Mouse (Mus musculus) embryo, embryonic 10 days (tissue): Measurements from ENCODE around the gene Irf3.

ENCODE experiments used
- DNase-seq: peaks from one replicate; pipeline ENCODE4 v3.0.0-alpha.2; 2015; ENCODE audit warnings: low spot score

Gene Irf3

GRCm38 (mm10) chr7:45033722-45034359 lies 36.4 kb downstream of the Irf3 start:
- DNase-seq = no peak

- no peak for DNase-seq
These were observed 38.2 kb downstream of the Irf3 start for GRCm38 (mm10) chr7:45035631-45036030.

GRCm38 (mm10) chr7:45036702-45037101 lies 39.3 kb downstream of the Irf3 start:
- no peak for DNase-seq

- peak; percentile 54 for DNase-seq
These were observed 40.4 kb downstream of the Irf3 start for GRCm38 (mm10) chr7:45037720-45038361.

- no peak for DNase-seq
These were observed 41.0 kb downstream of the Irf3 start for GRCm38 (mm10) chr7:45038411-45038810.

GRCm38 (mm10) chr7:45040851-45041250 lies 43.4 kb downstream of the Irf3 start:
- no peak for DNase-seq

- no peak for DNase-seq
These were observed 45.9 kb downstream of the Irf3 start for GRCm38 (mm10) chr7:45043307-45043706.

- no peak for DNase-seq
These were observed 48.3 kb downstream of the Irf3 start for GRCm38 (mm10) chr7:45045741-45046140.

- no peak for DNase-seq
These were observed 49.5 kb downstream of the Irf3 start for GRCm38 (mm10) chr7:45046853-45047350.

GRCm38 (mm10) chr7:45047491-45047890 lies 50.0 kb downstream of the Irf3 start:
- DNase-seq = no peak

- no peak for DNase-seq
These were observed 50.8 kb downstream of the Irf3 start for GRCm38 (mm10) chr7:45048001-45048890.

- DNase-seq = no peak
These were observed 51.6 kb downstream of the Irf3 start for GRCm38 (mm10) chr7:45048923-45049657.

GRCm38 (mm10) chr7:45050945-45051600 lies 53.6 kb downstream of the Irf3 start:
- peak; percentile 95 for DNase-seq

GRCm38 (mm10) chr7:45051601-45051974 lies 54.1 kb downstream of the Irf3 start:
- DNase-seq = peak; percentile 27
